Mouse (Mus musculus): ENCODE measurements around the gene Katnal1.

GRCm38 (mm10) chr5:148904846-148905245 lies 24.3 kb downstream of the Katnal1 start:
- TF ChIP-seq CTCF (IDR thresholded peaks at IDR 0.05; ENCODE audit: extremely low read depth, insufficient read depth, insufficient read length, insufficient replicate concordance) (peak; percentile 65; the same call in 1 of the 2 replicates), POLR2A (IDR thresholded peaks at IDR 0.05; ENCODE audit: low read depth, low read length) (no peak)

Measured in spleen, adult 2 months (tissue).